In the genomic region with DNA sequence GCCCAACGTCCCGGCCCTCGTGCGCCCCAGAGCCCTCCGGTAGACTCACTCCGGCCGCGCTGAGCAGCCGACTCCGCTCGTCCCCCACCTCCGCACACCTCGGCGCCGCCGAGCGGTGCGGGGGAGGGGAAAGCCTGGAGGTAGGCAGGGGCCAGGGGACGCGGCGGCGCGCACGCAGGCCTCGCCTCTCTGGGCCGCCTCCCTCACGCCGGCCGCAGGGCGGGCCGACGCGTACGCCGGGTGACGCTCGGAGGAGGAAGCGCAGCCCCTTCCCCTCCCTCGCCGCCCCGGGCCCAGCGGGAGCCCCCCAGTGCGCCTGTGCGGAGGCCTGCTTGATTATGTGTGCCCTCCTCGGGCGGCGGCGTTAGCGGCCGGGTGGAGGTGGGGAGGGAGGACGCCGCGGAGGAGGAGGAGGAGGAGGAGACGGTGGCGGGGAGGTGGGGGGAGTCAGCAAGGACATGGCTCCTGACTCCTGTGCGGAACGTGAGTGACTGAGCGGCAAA, we compare ENCODE assay signal across 8 mouse cellular contexts. TPM values are rescaled to one million over a fixed set of nuclear protein-coding genes. Genes with fewer than 3 reads are reported as not detected.
DNase-seq lines count a peak whose midpoint lies in the region; ATAC-seq and TF ChIP-seq lines count a peak whose summit lies in the region.

No protein-coding gene starts in this region.

- no peaks in the 10 kb centered on the region for H3K27me3 ChIP-seq in forebrain, embryonic 10.5 days (ENCODE audit: poor library complexity, severe bottlenecking)
- no peaks in the 10 kb centered on the region for H3K27me3 ChIP-seq in heart, embryonic 15.5 days
- no peaks in the 10 kb centered on the region for H3K27me3 ChIP-seq in liver, embryonic 15.5 days
- no peaks in the 10 kb centered on the region for H3K27me3 ChIP-seq in neural tube, embryonic 12.5 days (replicated peaks)
- no peaks in the 10 kb centered on the region for H3K27me3 ChIP-seq in stomach, postnatal 0 days (ENCODE audit: control insufficient read depth, insufficient read depth, low read length)

- no peak for TF ChIP-seq EP300 in stomach, postnatal 0 days (optimal IDR thresholded peaks at IDR 0.05)

- TF ChIP-seq CTCF in stomach, postnatal 0 days (IDR thresholded peaks at IDR 0.05; ENCODE audit: low read depth): no peak

- peak; percentile 84 to 85 for DNase-seq in CD8-positive naive resting alpha-beta T cell, adult 2 months (ENCODE audit: low read depth in 2 of 2, low spot score in 2 of 2)
- peak; percentile 71 for DNase-seq in c-Kit-negative CD71-positive TER-119-positive erythroid progenitor cells, embryonic 14.5 days (ENCODE audit: low read depth, low spot score)
- DNase-seq in forebrain, embryonic 10.5 days (ENCODE audit: extremely low spot score, low spot score): peak; percentile 91
- DNase-seq in kidney, postnatal 25 days: peak; percentile 87 to 97
- DNase-seq in stomach, postnatal 0 days (ENCODE audit: low spot score): peak; percentile 94

- 0% methylated on average over 42 of the region's 58 CpGs for WGBS in forebrain, embryonic 10.5 days
- WGBS in heart, embryonic 15.5 days: under 1% methylated on average over 41 of the region's 58 CpGs
- WGBS in liver, embryonic 15.5 days (ENCODE audit: insufficient replicate concordance): 0% methylated on average over 51 of the region's 58 CpGs
- WGBS in neural tube, embryonic 12.5 days: under 1% methylated on average over 57 of the region's 58 CpGs
- WGBS in stomach, postnatal 0 days: 1% methylated on average over 15 of the region's 58 CpGs

- peak; percentile 96 for ATAC-seq in heart, embryonic 15.5 days (replicated peaks; ENCODE audit: insufficient number of reproducible peaks, insufficient read depth, low FRiP score, low read depth)
- peak; percentile 92 for ATAC-seq in liver, embryonic 15.5 days (ENCODE audit: insufficient read depth)
- peak; percentile 95 for ATAC-seq in neural tube, embryonic 12.5 days (ENCODE audit: low FRiP score, low read depth)
- peak; percentile 97 for ATAC-seq in stomach, postnatal 0 days (ENCODE audit: low FRiP score, low TSS enrichment)

- H3K4me1 ChIP-seq in forebrain, embryonic 10.5 days: peaks cover 58% of the 10 kb centered on the region
- H3K4me1 ChIP-seq in heart, embryonic 15.5 days (replicated peaks): peaks cover 12% of the 10 kb centered on the region
- peaks cover 27% of the 10 kb centered on the region for H3K4me1 ChIP-seq in liver, embryonic 15.5 days (replicated peaks)
- peaks cover 13% of the 10 kb centered on the region for H3K4me1 ChIP-seq in neural tube, embryonic 12.5 days
- H3K4me1 ChIP-seq in stomach, postnatal 0 days (replicated peaks; ENCODE audit: control insufficient read depth, insufficient read depth): peaks cover 3% of the 10 kb centered on the region; the same call in 1 of the 2 replicates

- H3K9ac ChIP-seq in heart, embryonic 15.5 days: peak overlapping the region; percentile 97
- H3K9ac ChIP-seq in liver, embryonic 15.5 days: peak overlapping the region; percentile 99
- H3K9ac ChIP-seq in neural tube, embryonic 12.5 days: peak overlapping the region; percentile 100
- H3K9ac ChIP-seq in stomach, postnatal 0 days (ENCODE audit: low read length): peak overlapping the region; percentile 99

- peaks cover 27% of the 10 kb centered on the region for H3K36me3 ChIP-seq in forebrain, embryonic 10.5 days (replicated peaks)
- H3K36me3 ChIP-seq in heart, embryonic 15.5 days: peaks cover 7% of the 10 kb centered on the region
- peaks cover 18% of the 10 kb centered on the region for H3K36me3 ChIP-seq in liver, embryonic 15.5 days (replicated peaks)
- peaks cover 6% of the 10 kb centered on the region for H3K36me3 ChIP-seq in neural tube, embryonic 12.5 days
- no peaks in the 10 kb centered on the region for H3K36me3 ChIP-seq in stomach, postnatal 0 days (ENCODE audit: control insufficient read depth, insufficient read depth, low read length)

- no peaks in the 10 kb centered on the region for H3K9me3 ChIP-seq in forebrain, embryonic 10.5 days
- no peaks in the 10 kb centered on the region for H3K9me3 ChIP-seq in heart, embryonic 15.5 days (replicated peaks)
- H3K9me3 ChIP-seq in liver, embryonic 15.5 days (replicated peaks): no peaks in the 10 kb centered on the region
- H3K9me3 ChIP-seq in neural tube, embryonic 12.5 days: no peaks in the 10 kb centered on the region
- no peaks in the 10 kb centered on the region for H3K9me3 ChIP-seq in stomach, postnatal 0 days (ENCODE audit: control insufficient read depth, low read length)

- H3K4me3 ChIP-seq in forebrain, embryonic 10.5 days: peak overlapping the region; percentile 90
- peak overlapping the region; percentile 87 for H3K4me3 ChIP-seq in heart, embryonic 15.5 days
- peak overlapping the region; percentile 93 for H3K4me3 ChIP-seq in liver, embryonic 15.5 days (replicated peaks)
- H3K4me3 ChIP-seq in neural tube, embryonic 12.5 days: peak overlapping the region; percentile 83
- H3K4me3 ChIP-seq in stomach, postnatal 0 days (ENCODE audit: low read depth, low read length): peak overlapping the region; percentile 89

- peak overlapping the region; percentile 100 for H3K27ac ChIP-seq in forebrain, embryonic 10.5 days
- H3K27ac ChIP-seq in heart, embryonic 15.5 days: peak overlapping the region; percentile 100
- peak overlapping the region; percentile 99 for H3K27ac ChIP-seq in liver, embryonic 15.5 days (replicated peaks)
- peak overlapping the region; percentile 100 for H3K27ac ChIP-seq in neural tube, embryonic 12.5 days
- H3K27ac ChIP-seq in stomach, postnatal 0 days (replicated peaks): peak overlapping the region; percentile 100

- H3K4me2 ChIP-seq in heart, embryonic 15.5 days: peak overlapping the region; percentile 77
- H3K4me2 ChIP-seq in liver, embryonic 15.5 days: peak overlapping the region; percentile 80
- H3K4me2 ChIP-seq in neural tube, embryonic 12.5 days (replicated peaks): peak overlapping the region; percentile 93
- H3K4me2 ChIP-seq in stomach, postnatal 0 days (replicated peaks; ENCODE audit: low read depth): peak overlapping the region; percentile 86

RNA-seq across cellular contexts. Expression of a gene that starts 9.4 kb away (rescaled TPM):
- 65.0 and 68.0 TPM in 2 replicates for polyA plus RNA-seq in forebrain, embryonic 10.5 days (2016; fragmentation: Nextera tagmentation; extraction: Ambion mirVana)
- polyA plus RNA-seq in heart, embryonic 15.5 days (2015; fragmentation: Nextera tagmentation; extraction: Ambion mirVana): 35.1 and 36.0 TPM in 2 replicates
- polyA plus RNA-seq in liver, embryonic 15.5 days (2015; fragmentation: Nextera tagmentation; extraction: Ambion mirVana): 26.2 and 27.9 TPM in 2 replicates
- polyA plus RNA-seq in neural tube, embryonic 12.5 days (2016; fragmentation: Nextera tagmentation; extraction: Ambion mirVana): 60.5 and 67.2 TPM in 2 replicates
- polyA plus RNA-seq in stomach, postnatal 0 days (2015; fragmentation: Nextera tagmentation; extraction: Ambion mirVana): 25.9 and 27.4 TPM in 2 replicates

RNA-seq across cellular contexts. Expression of a gene that starts 15.6 kb away (rescaled TPM):
- 16.0 and 17.2 TPM in 2 replicates for polyA plus RNA-seq in forebrain, embryonic 10.5 days (2016; fragmentation: Nextera tagmentation; extraction: Ambion mirVana)
- polyA plus RNA-seq in heart, embryonic 15.5 days (2015; fragmentation: Nextera tagmentation; extraction: Ambion mirVana): 4.8 and 5.3 TPM in 2 replicates
- polyA plus RNA-seq in liver, embryonic 15.5 days (2015; fragmentation: Nextera tagmentation; extraction: Ambion mirVana): 0.37 and 0.47 TPM in 2 replicates
- 13.2 and 13.4 TPM in 2 replicates for polyA plus RNA-seq in neural tube, embryonic 12.5 days (2016; fragmentation: Nextera tagmentation; extraction: Ambion mirVana)
- polyA plus RNA-seq in stomach, postnatal 0 days (2015; fragmentation: Nextera tagmentation; extraction: Ambion mirVana): 1.5 and 1.9 TPM in 2 replicates

RNA-seq across cellular contexts. Expression of a gene that starts 26.9 kb away (rescaled TPM):
- polyA plus RNA-seq in forebrain, embryonic 10.5 days (2016; fragmentation: Nextera tagmentation; extraction: Ambion mirVana): 13.8 and 17.9 TPM in 2 replicates
- polyA plus RNA-seq in heart, embryonic 15.5 days (2015; fragmentation: Nextera tagmentation; extraction: Ambion mirVana): 11.6 and 13.2 TPM in 2 replicates
- 1.3 and 1.4 TPM in 2 replicates for polyA plus RNA-seq in liver, embryonic 15.5 days (2015; fragmentation: Nextera tagmentation; extraction: Ambion mirVana)
- 17.1 and 17.6 TPM in 2 replicates for polyA plus RNA-seq in neural tube, embryonic 12.5 days (2016; fragmentation: Nextera tagmentation; extraction: Ambion mirVana)
- polyA plus RNA-seq in stomach, postnatal 0 days (2015; fragmentation: Nextera tagmentation; extraction: Ambion mirVana): 7.5 and 9.4 TPM in 2 replicates

Comparison
In these comparisons a context has a peak if more than half of its experiments do, and no peak if none do; other contexts are left out.
1. Peak in every context shown above with its lines: DNase-seq, ATAC-seq, H3K4me3 ChIP-seq and H3K27ac ChIP-seq.